Mouse (Mus musculus): ENCODE measurements around the gene Abcc6.

Gene Abcc6

GRCm38 (mm10) chr7:46030145-46030488 is at the start of gene Abcc6:
Abcc6 (minus strand) TSS chr7:46030302.
- peak; percentile 88 for DNase-seq (ENCODE audit: low spot score)

GRCm38 (mm10) chr7:46077675-46078074 is 47.6 kb upstream of the Abcc6 start:
- no peak for DNase-seq (ENCODE audit: low spot score)

GRCm38 (mm10) chr7:46076844-46077243 is 46.7 kb upstream of the Abcc6 start:
- no peak for DNase-seq (ENCODE audit: low spot score)

DNA sequence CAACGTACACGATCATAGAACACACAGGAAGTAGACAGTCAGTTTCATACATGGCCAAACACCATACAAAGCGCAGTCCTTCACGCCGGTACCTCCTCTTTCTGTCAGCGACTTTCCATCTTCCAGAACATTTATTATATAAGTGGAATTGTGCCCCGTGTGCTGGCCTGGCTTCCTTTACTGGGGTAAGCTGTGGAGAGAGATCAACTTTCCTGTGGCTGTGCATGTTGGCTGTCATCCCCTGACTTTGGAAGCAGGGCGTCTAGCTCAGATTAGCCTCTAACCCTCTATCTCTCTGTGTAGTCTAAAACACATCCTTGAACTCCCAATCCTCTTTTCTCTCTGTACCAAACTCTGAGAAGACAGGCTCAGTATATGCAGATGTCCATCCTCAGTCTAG is 38.7 kb upstream of the Abcc6 start:
- DNase-seq (ENCODE audit: low spot score): no peak

DNA sequence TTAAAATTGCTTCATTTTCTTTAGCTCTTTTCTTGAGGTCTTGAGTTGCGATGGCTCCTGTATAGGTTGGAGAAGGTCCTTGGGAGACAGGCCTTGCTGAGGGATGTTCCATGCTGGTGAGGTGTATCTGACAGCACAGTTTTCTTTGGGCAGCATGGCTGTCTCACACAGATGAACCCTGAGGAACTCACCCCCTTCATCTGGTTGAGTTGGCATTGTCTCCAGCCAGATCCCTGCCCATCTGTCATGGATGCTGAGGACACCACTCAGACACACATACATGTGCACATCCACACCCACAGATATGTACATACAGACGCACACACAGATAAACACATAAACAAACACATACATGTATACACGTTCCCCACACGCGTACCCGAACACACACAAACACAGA is 33.2 kb upstream of the Abcc6 start:
- DNase-seq (ENCODE audit: low spot score): no peak

- DNase-seq (ENCODE audit: low spot score): no peak
Measured at GRCm38 (mm10) chr7:46061614-46062013, 31.5 kb upstream of the Abcc6 start.

DNA sequence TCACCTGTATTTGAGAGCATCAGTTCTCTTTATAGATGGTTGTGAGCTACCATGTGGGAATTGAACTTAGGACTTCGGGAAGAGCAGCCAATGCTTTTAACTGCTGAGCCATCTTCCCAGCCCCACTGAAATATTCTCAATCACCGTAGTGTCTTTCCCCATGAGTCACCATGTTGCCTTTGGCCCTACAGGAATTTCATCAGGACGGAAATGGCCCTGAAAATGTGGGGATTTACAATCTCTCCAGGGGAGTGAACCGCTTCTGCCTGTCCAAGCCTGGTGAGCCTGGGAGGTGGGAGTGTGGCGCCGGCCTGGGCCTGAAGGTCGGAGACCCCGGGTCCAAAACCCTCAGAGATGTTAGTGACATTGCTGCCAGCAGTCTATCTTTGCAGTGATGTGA is 30.6 kb upstream of the Abcc6 start:
- DNase-seq (ENCODE audit: low spot score): no peak

GRCm38 (mm10) chr7:46058882-46059281 is 28.8 kb upstream of the Abcc6 start:
- no peak for DNase-seq (ENCODE audit: low spot score)

DNA sequence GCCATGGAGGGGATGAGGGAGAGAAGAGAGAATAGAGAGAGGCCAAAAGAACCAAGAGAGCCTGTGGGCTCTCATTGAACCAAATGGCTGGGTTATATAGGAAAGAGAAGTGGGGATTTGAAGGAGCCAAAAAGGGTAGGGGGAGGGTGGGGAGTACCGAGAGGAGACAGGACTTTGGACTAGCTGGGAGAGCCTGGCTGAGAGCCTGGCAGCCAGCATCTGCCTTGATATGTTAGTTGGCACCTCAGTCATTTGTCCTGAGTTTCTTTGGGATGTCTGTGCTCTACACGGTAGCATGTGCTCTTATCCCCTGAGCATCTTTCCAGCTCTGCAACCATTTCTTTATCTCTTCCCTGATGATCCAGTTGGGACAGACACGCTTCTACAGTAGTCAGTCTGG is 23.5 kb upstream of the Abcc6 start:
- no peak for DNase-seq (ENCODE audit: low spot score)

DNA sequence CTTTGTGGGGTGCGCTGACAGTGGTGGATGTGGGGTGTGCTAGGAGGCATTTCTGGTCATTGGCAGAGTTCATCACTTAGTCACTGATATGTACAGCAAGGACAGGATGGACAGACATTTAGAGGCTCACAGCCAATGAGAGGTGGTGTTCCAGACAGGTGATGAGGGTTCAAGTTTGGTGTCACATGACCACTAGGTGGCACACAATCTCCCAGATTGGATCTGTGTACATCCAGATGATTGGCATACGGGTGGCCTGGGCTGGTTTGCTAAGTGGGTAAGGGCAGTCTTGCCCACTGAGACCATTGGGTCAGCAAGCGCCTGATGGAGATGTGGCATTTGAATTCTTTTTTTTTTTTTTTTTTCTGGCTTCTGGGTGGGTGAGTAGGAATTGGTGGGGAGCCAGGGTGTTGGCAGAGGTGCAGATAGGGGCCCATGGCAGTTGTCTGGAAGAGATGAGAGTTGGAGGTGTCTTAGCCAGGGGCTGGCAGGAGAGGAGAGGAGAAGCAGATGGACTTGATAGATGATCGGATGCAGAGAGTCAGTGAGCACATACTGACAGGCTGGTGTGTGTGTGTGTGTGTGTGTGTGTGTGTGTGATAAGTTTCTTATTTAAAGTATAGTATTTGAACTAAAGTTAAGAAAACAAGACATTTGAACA is 22.2 kb upstream of the Abcc6 start:
- DNase-seq (ENCODE audit: low spot score): no peak

DNA sequence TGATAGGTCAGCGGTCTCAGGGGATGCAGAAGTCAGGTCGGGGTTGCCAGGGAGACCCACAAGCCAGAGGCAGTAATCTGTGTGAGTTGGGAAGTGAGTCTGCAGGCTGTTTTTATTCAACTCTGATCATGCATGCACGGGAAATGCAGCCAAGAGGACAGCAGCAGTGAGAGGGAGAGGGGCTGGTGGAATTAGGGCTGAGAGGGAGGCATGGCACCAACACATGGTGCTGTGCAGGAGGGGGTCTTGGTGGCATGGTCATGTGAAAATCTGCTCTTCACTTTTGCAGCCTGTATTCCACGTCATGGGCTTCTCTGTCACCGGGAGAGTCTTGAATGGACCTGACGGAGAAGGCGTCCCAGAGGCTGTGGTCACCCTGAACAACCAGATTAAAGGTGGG is 19.9 kb upstream of the Abcc6 start:
- no peak for DNase-seq (ENCODE audit: low spot score)

DNA sequence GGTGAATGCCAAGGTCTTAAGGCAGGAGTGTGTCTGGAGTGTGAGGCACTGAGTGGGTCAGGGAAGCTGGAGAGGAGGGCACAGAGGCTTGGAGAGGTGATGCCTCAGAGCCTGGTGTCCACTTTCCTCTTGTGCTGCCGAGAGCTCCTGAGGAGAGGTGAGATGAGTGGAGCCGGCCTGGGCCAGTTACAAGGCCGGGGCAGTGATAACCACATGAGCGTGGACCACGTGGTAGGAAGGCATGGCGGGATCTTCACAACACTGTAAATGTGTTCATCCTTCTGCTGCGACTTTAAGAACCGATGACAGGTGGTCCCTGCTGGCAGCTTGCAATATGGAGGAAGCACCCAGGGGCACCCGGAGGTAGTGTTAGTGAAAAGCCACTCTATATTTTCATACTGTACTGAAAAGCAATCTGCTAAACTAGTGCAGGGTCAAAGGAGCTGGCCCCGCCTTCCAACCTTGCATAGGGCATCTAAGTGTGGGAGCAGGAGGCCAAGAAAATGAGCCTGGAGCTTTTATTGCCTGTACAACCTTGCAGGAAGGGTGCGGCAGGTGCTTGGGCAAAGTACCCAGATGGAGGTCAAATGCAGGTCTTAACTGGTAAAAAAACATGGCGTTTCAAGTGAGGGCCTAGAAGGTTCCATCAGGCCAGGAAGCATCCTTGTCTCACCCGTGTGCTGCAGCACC is 17.9 kb upstream of the Abcc6 start:
- no peak for DNase-seq (ENCODE audit: low spot score)

DNA sequence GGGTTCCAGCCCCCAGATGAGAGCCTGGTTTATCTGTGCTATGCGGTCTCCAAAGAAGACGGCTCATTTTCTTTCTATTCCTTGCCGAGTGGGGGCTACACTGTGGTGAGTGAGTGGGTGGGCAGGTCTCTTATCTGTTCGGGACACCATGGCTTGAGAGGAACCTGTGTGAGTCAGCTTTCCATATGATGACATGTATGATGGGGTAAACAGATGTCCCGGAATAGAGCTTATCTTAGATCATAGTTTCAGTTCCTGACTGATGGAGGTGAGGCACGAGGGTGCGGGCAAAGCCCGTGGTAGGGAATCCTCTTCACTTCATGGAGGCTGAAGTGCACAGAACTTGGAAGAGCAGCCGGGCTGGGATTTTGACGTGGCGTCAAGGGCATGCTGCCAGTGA is 15.8 kb upstream of the Abcc6 start:
- no peak for DNase-seq (ENCODE audit: low spot score)

DNA sequence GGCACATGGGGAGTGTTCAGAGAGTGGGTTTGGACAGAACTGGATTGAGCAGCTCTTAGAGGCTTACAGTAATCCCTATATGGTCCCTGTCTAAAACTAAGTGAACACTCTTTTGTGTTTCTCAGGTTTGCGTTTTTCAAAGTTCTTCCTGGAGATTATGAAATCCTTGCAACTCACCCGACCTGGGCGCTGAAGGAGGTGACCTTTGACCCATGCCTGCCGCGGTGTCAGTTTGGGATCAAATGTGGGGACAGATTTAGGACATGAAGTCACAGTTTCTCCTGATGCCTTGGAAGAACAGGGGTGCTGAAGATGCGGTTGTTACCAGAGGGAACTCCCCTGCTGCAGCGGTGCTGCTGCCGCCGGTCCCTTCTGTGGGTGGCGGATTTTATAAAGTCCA is 14.0 kb upstream of the Abcc6 start:
- peak; percentile 55 for DNase-seq (ENCODE audit: low spot score)

GRCm38 (mm10) chr7:46039873-46040272 is 9.8 kb upstream of the Abcc6 start:
- DNase-seq (ENCODE audit: low spot score): peak; percentile 32

- no peak for DNase-seq (ENCODE audit: low spot score)
Measured at GRCm38 (mm10) chr7:46037433-46037832, 7.3 kb upstream of the Abcc6 start.

DNA sequence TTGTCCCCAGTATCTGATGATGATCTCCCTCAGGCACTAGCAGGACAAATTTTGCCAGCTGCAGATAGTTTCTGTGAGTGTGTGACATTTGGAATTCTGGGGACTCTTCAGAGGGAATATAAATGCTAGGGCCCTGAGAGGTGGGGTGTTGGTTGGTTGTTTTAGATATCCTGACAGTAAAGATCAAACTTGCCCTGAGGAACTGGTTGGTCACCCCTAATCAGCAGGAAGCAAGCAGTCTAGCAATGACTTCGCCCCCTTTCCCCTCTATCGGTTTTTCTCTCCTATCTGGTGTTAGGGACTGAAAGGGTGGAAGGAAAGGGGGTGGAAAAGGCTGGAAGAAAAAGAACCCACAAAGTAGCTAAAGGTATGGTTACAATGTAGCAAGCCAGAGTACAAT is 5.4 kb upstream of the Abcc6 start:
- no peak for DNase-seq (ENCODE audit: low spot score)

- no peak for DNase-seq (ENCODE audit: low spot score)
Measured at GRCm38 (mm10) chr7:46034991-46035390, 4.9 kb upstream of the Abcc6 start.

GRCm38 (mm10) chr7:46033870-46034337 is 3.8 kb upstream of the Abcc6 start:
- DNase-seq (ENCODE audit: low spot score): no peak

- DNase-seq (ENCODE audit: low spot score): peak; percentile 96
Measured at GRCm38 (mm10) chr7:46033109-46033869, 3.2 kb upstream of the Abcc6 start, which contains the start of gene Nomo1. Nomo1 (plus strand) TSS chr7:46033698.

DNA sequence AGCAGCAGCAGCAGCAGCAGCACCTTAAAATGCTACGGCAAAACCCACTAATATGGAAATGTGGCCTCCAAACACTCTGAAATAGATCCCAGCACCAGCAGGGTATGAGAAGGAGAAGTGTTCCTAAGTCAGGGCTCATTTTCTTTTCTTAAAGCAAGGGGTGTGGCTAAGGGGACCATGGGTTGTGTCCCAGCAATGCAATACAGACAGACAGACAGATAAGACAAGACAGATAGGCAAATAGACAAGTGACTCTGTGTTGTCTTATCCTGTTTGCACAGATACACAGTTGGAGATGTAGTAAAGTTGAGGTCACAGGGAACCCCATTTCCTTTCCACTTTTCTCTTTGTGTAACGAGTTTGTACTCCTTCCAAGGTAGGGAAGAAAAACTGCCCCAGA is 973 bp upstream of the Abcc6 start:
- peak; percentile 44 for DNase-seq (ENCODE audit: low spot score)

GRCm38 (mm10) chr7:46029299-46030144 is 580 bp downstream of the Abcc6 start:
- no peak for DNase-seq (ENCODE audit: low spot score)

All from yolk sac, embryonic 10.5 days (tissue).